In genomic region chr4:151216553-151217292, GRCm38 (mm10) we compare ENCODE assay signal across 9 mouse cellular contexts.
A peak's percentile ranks its signal among the peaks of the same experiment; 100 is the strongest.
DNase-seq lines count a peak whose midpoint lies in the region; ATAC-seq and TF ChIP-seq lines count a peak whose summit lies in the region.
"Had no signal": no experiment of that assay in that cellular context is flagged by ENCODE, and none has a peak within 500 bp of the region (broad histone marks: within the 10 kb centered on the region; RNA-seq: fewer than 3 reads in every experiment).

No protein-coding gene starts in this region.

- H3K9ac ChIP-seq in forebrain, embryonic 13.5 days, result no peak overlapping the region
- no peak overlapping the region for H3K9ac ChIP-seq in forebrain, embryonic 11.5 days (ENCODE audit: low read length)
- no peak overlapping the region for H3K9ac ChIP-seq in neural tube, embryonic 12.5 days
- no peak overlapping the region for H3K9ac ChIP-seq in stomach, postnatal 0 days (ENCODE audit: low read length)

- no peak overlapping the region for H3K27ac ChIP-seq in forebrain, embryonic 13.5 days
- no peak overlapping the region for H3K27ac ChIP-seq in forebrain, embryonic 11.5 days (ENCODE audit: low read depth, low read length)
- no peak overlapping the region for H3K27ac ChIP-seq in neural tube, embryonic 12.5 days
- H3K27ac ChIP-seq in stomach, postnatal 0 days (replicated peaks), result no peak overlapping the region

- 58% methylated on average over 15 of the region's 15 CpGs for WGBS in forebrain, embryonic 13.5 days
- 79% methylated on average over 15 of the region's 15 CpGs for WGBS in forebrain, embryonic 11.5 days
- 73% methylated on average over 15 of the region's 15 CpGs for WGBS in neural tube, embryonic 12.5 days
- WGBS in stomach, postnatal 0 days, result 66% methylated on average over 15 of the region's 15 CpGs

- no peak for TF ChIP-seq EP300 in stomach, postnatal 0 days (optimal IDR thresholded peaks at IDR 0.05)

- no peak for DNase-seq in forebrain, embryonic 11.5 days (ENCODE audit: low spot score)
- no peak for DNase-seq in neural tube, embryonic 10.5 days (ENCODE audit: extremely low spot score, low spot score)
- peak; percentile 28 to 62 for DNase-seq in layer of hippocampus, adult 8-10 months (ENCODE audit: low spot score in 2 of 2)
- no peak for DNase-seq in stomach, postnatal 0 days (ENCODE audit: low spot score)
- no peak for DNase-seq in adrenal gland, adult 18-20 months (ENCODE audit: low spot score in 2 of 2)
- DNase-seq in spleen, postnatal 36 days (ENCODE audit: low spot score in 2 of 2), result no peak

- H3K4me2 ChIP-seq in forebrain, embryonic 13.5 days, result no peak overlapping the region
- no peak overlapping the region for H3K4me2 ChIP-seq in forebrain, embryonic 11.5 days (ENCODE audit: low read depth, low read length, severe bottlenecking)
- H3K4me2 ChIP-seq in neural tube, embryonic 12.5 days (replicated peaks), result peak overlapping the region; percentile 9; the same call in 1 of the 2 replicates
- H3K4me2 ChIP-seq in stomach, postnatal 0 days (replicated peaks; ENCODE audit: low read depth), result no peak overlapping the region
- H3K4me2 ChIP-seq: heart, embryonic 11.5 days had no signal

- H3K36me3 ChIP-seq in forebrain, embryonic 13.5 days (ENCODE audit: poor library complexity, severe bottlenecking), result no peaks in the 10 kb centered on the region
- H3K36me3 ChIP-seq in forebrain, embryonic 11.5 days (ENCODE audit: control insufficient read depth, insufficient read depth, low read length), result no peaks in the 10 kb centered on the region
- H3K36me3 ChIP-seq in neural tube, embryonic 12.5 days, result no peaks in the 10 kb centered on the region
- no peaks in the 10 kb centered on the region for H3K36me3 ChIP-seq in stomach, postnatal 0 days (ENCODE audit: control insufficient read depth, insufficient read depth, low read length)

- ATAC-seq in forebrain, embryonic 13.5 days, result 0 out of 2 replicates have a peak, but pooled peaks have one; percentile 58
- ATAC-seq in forebrain, embryonic 11.5 days (replicated peaks; ENCODE audit: low FRiP score), result no peak
- no peak for ATAC-seq in neural tube, embryonic 12.5 days (ENCODE audit: low FRiP score, low read depth)
- no peak for ATAC-seq in stomach, postnatal 0 days (ENCODE audit: low FRiP score, low TSS enrichment)

- H3K4me1 ChIP-seq in forebrain, embryonic 13.5 days, result peaks cover 13% of the 10 kb centered on the region
- no peaks in the 10 kb centered on the region for H3K4me1 ChIP-seq in forebrain, embryonic 11.5 days (replicated peaks; ENCODE audit: control insufficient read depth, insufficient read depth, low read length)
- H3K4me1 ChIP-seq in neural tube, embryonic 12.5 days, result peaks cover 17% of the 10 kb centered on the region
- H3K4me1 ChIP-seq in stomach, postnatal 0 days (replicated peaks; ENCODE audit: control insufficient read depth, insufficient read depth), result no peaks in the 10 kb centered on the region

- H3K27me3 ChIP-seq in forebrain, embryonic 13.5 days, result 0 out of 2 replicates have a peak, but pooled peaks cover 3% of the 10 kb centered on the region
- no peaks in the 10 kb centered on the region for H3K27me3 ChIP-seq in forebrain, embryonic 11.5 days (ENCODE audit: control insufficient read depth, insufficient read depth, low read length)
- 0 out of 2 replicates have a peak, but pooled peaks cover 3% of the 10 kb centered on the region for H3K27me3 ChIP-seq in neural tube, embryonic 12.5 days (replicated peaks)
- no peaks in the 10 kb centered on the region for H3K27me3 ChIP-seq in stomach, postnatal 0 days (ENCODE audit: control insufficient read depth, insufficient read depth, low read length)

- peak; percentile 30 for TF ChIP-seq CTCF in stomach, postnatal 0 days (IDR thresholded peaks at IDR 0.05; ENCODE audit: low read depth)

- H3K4me3 ChIP-seq in forebrain, embryonic 13.5 days, result no peak overlapping the region
- no peak overlapping the region for H3K4me3 ChIP-seq in forebrain, embryonic 11.5 days (ENCODE audit: low read depth, low read length)
- H3K4me3 ChIP-seq in neural tube, embryonic 12.5 days, result no peak overlapping the region
- H3K4me3 ChIP-seq in stomach, postnatal 0 days (ENCODE audit: low read depth, low read length), result no peak overlapping the region

- no peaks in the 10 kb centered on the region for H3K9me3 ChIP-seq in forebrain, embryonic 13.5 days (replicated peaks)
- H3K9me3 ChIP-seq in forebrain, embryonic 11.5 days (ENCODE audit: control insufficient read depth, low read length), result no peaks in the 10 kb centered on the region
- H3K9me3 ChIP-seq in neural tube, embryonic 12.5 days, result no peaks in the 10 kb centered on the region
- H3K9me3 ChIP-seq in stomach, postnatal 0 days (ENCODE audit: control insufficient read depth, low read length), result no peaks in the 10 kb centered on the region

Comparison
In these comparisons a context has a peak if more than half of its experiments do, and no peak if none do; other contexts are left out.
1. DNase-seq: peak in layer of hippocampus, adult 8-10 months (2 of 2); none in forebrain, embryonic 11.5 days (single experiment), neural tube, embryonic 10.5 days (single experiment), stomach, postnatal 0 days (single experiment), adrenal gland, adult 18-20 months (0 of 2) and spleen, postnatal 36 days (0 of 2).